Mouse (Mus musculus) gastrocnemius, adult 18-20 months (tissue): Measurements from ENCODE around the gene Ciart. TPM values are rescaled to one million over a fixed set of nuclear protein-coding genes. Genes with fewer than 3 reads are reported as not detected.
A peak's percentile ranks its signal among the peaks of the same experiment; 100 is the strongest.
"Not testable (repeated sequence)": the region's sequence is repeated elsewhere in the genome, so short reads cannot be mapped to it uniquely, and the experiment has no call there.

Experiments
- DNase-seq: peaks from one replicate; pipeline ENCODE4 v3.0.0; 2021; ENCODE audit warnings: low spot score
- total RNA-seq, 2 experiments: library from RNA; stranded (reverse); gene quantifications; 2 replicates each; pipeline ENCODE4 v1.2.3; 2021

Gene Ciart
- total RNA-seq, 2 experiments from 2014 or later: 3.5 to 6.3 TPM

DNA sequence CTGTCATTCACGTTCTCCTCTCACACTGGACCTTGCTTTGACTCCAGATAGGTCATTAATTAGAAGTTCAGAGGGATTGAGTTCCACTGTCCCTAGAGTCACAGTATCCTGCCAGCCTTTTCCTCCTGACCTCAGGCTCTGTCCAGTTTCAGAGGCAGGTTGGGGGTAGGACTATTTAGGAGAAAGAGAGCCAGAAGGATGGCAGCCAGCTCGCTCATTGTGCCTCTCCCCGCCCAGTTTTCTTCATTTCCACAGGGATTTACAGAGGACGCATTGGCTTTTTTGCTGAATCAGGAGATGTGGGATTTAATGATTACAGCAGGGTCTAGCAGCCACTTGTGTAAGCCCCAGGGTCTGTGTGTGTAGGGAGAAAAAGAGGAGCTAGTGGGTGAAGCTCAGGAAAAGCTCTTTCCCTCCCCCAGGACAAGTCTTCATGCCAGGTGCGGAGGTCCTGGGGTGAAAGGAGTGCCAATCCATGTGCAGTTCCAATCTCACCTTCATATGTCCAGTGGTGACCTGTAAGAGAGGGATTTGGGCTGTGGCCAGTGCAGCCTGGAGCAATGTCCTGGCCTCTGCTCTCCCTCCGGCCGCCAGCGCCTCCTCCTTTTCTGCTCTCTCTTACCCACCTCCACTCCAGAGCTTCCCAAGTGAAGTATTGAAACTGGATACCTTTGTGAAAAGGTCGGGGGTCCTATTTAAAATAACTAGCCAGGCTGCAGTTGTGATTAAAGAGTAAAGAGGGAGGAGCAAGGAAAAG lies 19.7 kb upstream of the Ciart start:
- DNase-seq: peak; percentile 60

- no peak for DNase-seq
Measured at GRCm38 (mm10) chr3:95899800-95900524, 17.9 kb upstream of the Ciart start.

DNA sequence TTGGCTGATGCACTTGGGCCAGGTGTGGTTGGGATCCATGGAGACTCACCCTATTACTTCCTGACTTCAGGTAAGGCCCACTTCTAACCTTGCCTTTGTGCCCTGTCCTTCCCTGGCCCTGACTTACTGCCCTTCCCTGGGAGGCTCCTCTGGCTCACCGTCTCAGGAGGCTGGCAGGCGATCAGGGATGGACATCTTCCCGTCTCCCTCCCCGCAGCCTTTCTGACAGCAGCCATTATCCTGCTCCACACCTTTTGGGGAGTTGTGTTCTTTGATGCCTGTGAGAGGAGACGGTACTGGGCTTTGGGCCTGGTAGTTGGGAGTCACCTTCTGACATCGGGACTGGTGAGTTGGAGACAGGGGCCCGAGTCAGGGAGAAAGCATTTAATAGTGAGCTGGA lies 13.4 kb upstream of the Ciart start:
- not testable (repeated sequence) for DNase-seq

GRCm38 (mm10) chr3:95894317-95895160 lies 12.5 kb upstream of the Ciart start:
- DNase-seq: peak; percentile 47

DNA sequence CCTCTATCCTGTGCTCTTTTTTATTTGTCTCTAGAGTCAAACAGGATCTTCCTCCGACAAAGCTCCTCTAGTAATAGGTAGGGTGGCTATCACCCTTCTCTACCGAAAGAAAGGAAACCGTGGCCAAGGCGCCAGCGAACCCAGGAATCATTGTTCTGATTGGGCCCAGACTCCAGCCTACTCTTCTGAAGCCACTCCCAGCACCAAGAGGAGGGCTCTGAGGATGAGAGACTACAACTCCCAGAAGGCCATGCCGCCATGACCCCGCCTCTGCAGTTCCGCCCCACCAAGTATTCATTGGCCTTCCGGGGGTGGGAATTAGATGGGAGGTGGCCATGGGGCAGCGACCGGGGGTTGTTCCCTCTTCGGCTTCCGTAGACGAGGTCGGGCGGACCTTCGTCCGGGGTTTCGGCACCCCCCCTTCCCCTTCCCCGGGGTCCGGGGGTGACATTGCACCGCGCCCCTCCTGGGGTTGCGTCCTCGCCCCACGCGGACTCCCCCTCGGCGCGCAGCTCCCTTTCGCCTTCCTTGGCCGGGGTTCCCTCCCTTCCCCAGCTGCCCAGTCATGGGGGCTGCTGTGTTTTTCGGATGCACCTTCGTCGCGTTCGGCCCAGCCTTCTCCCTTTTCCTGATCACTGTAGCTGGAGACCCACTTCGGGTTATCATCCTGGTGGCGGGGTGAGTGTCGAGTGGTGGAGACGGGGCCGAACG lies 11.7 kb upstream of the Ciart start, which contains the start of gene Aph1a:
Aph1a (plus strand) TSS at position 364 of the 711 bp plus-strand sequence.
- peak; percentile 98 for DNase-seq

DNA sequence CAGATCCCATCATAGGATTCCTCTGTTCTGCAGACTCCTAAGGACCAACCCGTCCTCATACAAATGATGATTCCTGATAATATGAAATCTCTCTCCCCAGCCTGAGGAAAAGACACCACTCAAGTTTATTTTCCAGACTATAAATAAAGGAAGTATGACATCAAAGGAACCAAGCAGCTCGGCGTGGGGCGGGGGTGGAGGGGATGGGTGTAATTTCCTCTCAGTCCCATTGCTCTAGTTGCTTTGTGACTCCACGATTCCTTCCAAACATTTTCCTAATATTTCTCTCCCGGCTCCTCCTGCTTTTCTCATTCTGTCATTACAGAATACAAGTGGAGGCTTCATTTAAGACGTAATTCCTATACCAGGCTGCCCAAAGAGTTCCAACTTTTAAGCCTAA lies 11.1 kb upstream of the Ciart start:
- no peak for DNase-seq

DNA sequence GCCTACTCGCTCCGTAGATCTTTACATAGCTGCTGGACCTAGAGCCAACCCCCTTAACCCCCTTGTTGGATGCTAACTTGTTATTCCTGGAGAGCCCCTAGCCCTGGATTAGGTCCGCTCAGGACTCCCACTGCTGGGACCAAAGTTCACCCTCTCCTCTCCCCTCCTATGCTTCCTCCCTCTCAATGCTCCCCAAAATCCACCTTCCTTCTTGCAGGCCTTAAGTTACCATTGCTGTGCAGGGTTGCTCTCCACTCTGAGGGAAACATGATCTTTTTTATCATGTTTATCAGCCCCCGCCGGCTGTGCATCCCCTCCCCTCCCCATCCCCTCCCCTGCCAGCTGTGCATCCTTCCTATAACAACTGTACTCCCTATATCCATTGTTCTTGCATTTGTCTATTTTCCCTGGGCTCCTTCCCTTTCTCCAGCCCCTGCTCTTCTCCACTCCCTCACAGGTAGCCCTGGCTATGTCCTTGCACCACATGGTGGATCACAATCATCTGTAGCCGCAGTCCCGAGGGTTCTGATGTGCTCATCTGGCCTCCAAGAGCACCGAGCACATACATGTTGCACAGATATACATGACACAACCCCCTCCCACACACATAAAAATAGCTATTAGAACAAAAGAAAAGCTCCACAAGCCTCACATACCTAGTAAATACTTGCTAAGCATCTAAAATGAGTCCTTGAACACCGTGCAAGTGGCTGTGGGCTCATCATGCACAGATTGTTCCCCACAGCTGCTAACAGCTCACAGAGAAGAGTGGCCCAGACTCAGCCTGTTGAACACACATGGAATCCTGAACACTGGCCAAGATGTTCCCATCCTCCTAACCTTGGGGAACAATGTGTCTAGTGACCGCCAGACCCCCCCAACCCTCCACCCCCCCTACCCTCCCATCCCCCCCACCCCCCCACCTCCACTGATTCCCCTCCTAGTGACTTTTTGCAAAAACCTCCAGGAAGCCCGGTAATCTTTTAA lies 10.3 kb upstream of the Ciart start:
- no peak for DNase-seq

- DNase-seq: no peak
Measured at GRCm38 (mm10) chr3:95891211-95892065, 9.4 kb upstream of the Ciart start, which contains the start of gene BC028528. Gene BC028528, minus strand, starts transcription at chr3:95892005.

- no peak for DNase-seq
Measured at GRCm38 (mm10) chr3:95889664-95890063, 7.6 kb upstream of the Ciart start.

DNA sequence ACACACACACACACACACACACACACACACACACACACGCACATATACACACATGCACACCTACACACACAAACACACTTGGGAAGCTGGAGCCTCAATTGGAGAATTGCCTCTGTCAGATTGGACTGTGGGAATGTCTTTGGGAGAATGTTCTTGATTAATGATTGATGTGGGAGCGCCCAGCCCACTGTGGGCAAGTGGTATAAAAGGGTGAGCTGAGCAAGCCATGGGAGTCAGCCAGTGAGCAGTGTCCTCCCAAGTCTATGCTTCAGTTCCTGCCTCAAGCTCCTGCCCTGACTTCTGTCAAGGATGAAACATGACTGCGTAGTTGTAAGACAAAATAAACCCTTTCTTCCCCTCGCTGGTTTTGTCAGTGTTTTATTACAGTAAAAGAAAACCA lies 5.5 kb upstream of the Ciart start:
- DNase-seq: no peak

GRCm38 (mm10) chr3:95884400-95884799 lies 2.3 kb upstream of the Ciart start:
- no peak for DNase-seq

- peak; percentile 87 for DNase-seq
Measured at GRCm38 (mm10) chr3:95882816-95883425, 870 bp upstream of the Ciart start.

DNA sequence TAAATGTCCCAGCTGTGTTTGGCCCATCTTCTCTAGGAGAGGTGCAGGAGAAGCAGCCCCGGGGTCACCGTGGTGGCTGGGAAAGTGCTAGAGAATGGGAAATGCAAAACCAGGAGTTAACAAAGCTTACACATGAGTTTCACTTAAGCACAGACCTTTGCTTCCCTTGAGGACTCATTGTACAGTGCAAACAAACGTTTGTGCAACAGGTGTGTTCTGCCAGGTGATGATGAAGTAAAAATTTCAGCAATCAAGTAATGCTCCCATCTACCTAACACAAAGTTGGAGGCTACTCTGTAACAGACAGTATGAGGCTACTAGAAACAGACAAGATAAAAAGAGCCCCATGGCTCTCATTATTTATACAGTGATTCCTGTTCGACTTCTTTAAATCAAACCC lies 3.0 kb downstream of the Ciart start:
- DNase-seq: no peak

DNA sequence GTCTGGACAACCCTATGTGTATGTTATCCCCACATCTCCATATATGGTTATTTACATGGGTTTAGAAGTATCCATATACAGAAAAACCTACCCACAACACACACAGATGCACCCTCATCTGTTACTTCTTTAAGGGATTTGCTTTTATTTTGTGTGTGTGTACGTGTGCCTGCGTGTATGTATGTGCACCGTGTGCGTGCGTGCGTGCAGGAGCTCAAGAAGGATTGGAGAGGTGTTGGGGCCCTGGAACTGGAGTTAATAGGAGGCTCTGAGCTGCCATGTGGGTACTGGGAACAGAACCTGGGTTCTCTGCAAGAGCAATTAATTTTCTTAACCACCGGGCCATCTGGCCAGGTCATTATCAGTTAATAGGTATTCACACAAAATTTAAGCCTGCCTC lies 10.0 kb downstream of the Ciart start:
- no peak for DNase-seq

- DNase-seq: peak; percentile 88
Measured at GRCm38 (mm10) chr3:95871392-95871867, 10.6 kb downstream of the Ciart start, which contains the start of gene Mrps21. Gene Mrps21, minus strand, starts transcription at chr3:95871519.

DNA sequence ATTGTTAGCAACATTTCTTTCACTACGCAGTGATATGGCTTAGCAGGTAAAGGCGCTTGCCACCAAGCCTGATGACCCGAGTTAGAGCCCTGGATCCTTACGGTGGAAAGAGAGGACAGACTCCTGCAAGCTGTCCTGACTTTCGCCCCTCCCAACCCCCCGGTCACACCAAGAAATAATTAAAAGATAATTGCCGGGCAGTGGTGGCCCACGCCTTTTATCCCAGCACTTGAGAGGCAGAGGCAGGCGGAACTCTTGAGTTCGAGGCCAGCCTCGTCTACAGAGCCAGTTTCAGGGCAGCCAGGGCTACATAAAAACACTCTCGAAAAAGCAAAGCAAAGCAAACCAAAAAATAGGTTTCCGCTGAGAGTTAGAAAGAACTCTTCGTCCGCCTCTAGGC lies 11.1 kb downstream of the Ciart start:
- DNase-seq: no peak

DNA sequence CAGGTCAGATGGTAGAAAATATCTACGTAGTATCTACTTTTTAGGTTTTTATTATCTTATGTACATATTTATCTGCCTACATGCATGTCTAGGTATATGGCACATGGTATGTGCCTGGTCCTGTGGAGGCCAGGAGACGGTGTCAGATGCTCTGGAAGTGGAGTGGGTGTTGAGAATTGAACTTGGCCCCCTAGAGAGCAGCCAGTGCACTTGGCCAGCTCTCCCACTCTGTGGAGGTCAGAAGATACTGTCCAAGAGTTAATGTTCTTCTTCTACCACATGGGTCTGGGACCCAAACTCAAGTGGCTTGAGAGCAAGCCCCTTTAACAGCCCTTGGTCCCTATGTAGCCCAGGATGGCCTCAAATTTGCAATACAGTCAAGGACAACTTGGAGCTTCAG lies 14.6 kb downstream of the Ciart start:
- DNase-seq: no peak

- DNase-seq: no peak
Measured at GRCm38 (mm10) chr3:95866071-95866470, 16.0 kb downstream of the Ciart start.
